Comparison of ENCODE assay signal across 7 mouse cellular contexts in genomic region chr7:139746803-139747202, GRCm38 (mm10).
DNase-seq lines count a peak whose midpoint lies in the region; ATAC-seq and TF ChIP-seq lines count a peak whose summit lies in the region.

No protein-coding gene starts in this region.

- H3K9ac ChIP-seq in kidney, embryonic 16.5 days (replicated peaks; ENCODE audit: low read length), result no peak overlapping the region
- H3K9ac ChIP-seq in stomach, postnatal 0 days (ENCODE audit: low read length), result no peak overlapping the region

- no peak for ATAC-seq in kidney, embryonic 16.5 days (ENCODE audit: low FRiP score, low TSS enrichment)
- ATAC-seq in stomach, postnatal 0 days (ENCODE audit: low FRiP score, low TSS enrichment), result no peak

- H3K4me1 ChIP-seq in kidney, embryonic 16.5 days (ENCODE audit: insufficient read depth, low read length), result no peaks in the 10 kb centered on the region
- peaks cover 8% of the 10 kb centered on the region for H3K4me1 ChIP-seq in E14TG2a.4 (replicated peaks; ENCODE audit: low read depth, low read length)
- H3K4me1 ChIP-seq in stomach, postnatal 0 days (replicated peaks; ENCODE audit: control insufficient read depth, insufficient read depth), result no peaks in the 10 kb centered on the region

- peak; percentile 29; the same call in 1 of the 2 replicates for TF ChIP-seq CTCF in E14TG2a.4 (conservative IDR thresholded peaks at IDR 0.05; ENCODE audit: low read length)
- TF ChIP-seq CTCF in stomach, postnatal 0 days (IDR thresholded peaks at IDR 0.05; ENCODE audit: low read depth), result peak; percentile 60

- TF ChIP-seq EP300 in stomach, postnatal 0 days (optimal IDR thresholded peaks at IDR 0.05), result no peak

- no peaks in the 10 kb centered on the region for H3K27me3 ChIP-seq in kidney, embryonic 16.5 days (ENCODE audit: insufficient read depth, low read length)
- no peaks in the 10 kb centered on the region for H3K27me3 ChIP-seq in E14TG2a.4 (ENCODE audit: insufficient read depth, low read length)
- no peaks in the 10 kb centered on the region for H3K27me3 ChIP-seq in stomach, postnatal 0 days (ENCODE audit: control insufficient read depth, insufficient read depth, low read length)

- H3K36me3 ChIP-seq in kidney, embryonic 16.5 days (ENCODE audit: insufficient read depth, low read length), result no peaks in the 10 kb centered on the region
- H3K36me3 ChIP-seq in E14TG2a.4 (ENCODE audit: insufficient read depth, low read length), result no peaks in the 10 kb centered on the region
- H3K36me3 ChIP-seq in stomach, postnatal 0 days (ENCODE audit: control insufficient read depth, insufficient read depth, low read length), result no peaks in the 10 kb centered on the region

- DNase-seq in kidney, adult 9 months, result peak; percentile 14
- peak; percentile 8 for DNase-seq in adipocyte (ENCODE audit: low spot score)
- DNase-seq in kidney, postnatal 10 days, result peak; percentile 71
- DNase-seq in stomach, postnatal 0 days (ENCODE audit: low spot score), result peak; percentile 25
- DNase-seq in ovary, postnatal 14 days (ENCODE audit: low spot score), result no peak

- 38% methylated on average over 1 of the region's 1 CpGs for WGBS in kidney, embryonic 16.5 days
- WGBS in stomach, postnatal 0 days, result 43% methylated on average over 1 of the region's 1 CpGs

- no peak overlapping the region for H3K4me2 ChIP-seq in kidney, embryonic 16.5 days (replicated peaks; ENCODE audit: low read depth, low read length)
- no peak overlapping the region for H3K4me2 ChIP-seq in stomach, postnatal 0 days (replicated peaks; ENCODE audit: low read depth)

- no peaks in the 10 kb centered on the region for H3K9me3 ChIP-seq in kidney, embryonic 16.5 days (ENCODE audit: low read length)
- H3K9me3 ChIP-seq in E14TG2a.4 (ENCODE audit: low read length), result peaks cover 22% of the 10 kb centered on the region
- H3K9me3 ChIP-seq in stomach, postnatal 0 days (ENCODE audit: control insufficient read depth, low read length), result no peaks in the 10 kb centered on the region

- H3K4me3 ChIP-seq in kidney, embryonic 16.5 days (ENCODE audit: low read length), result no peak overlapping the region
- no peak overlapping the region for H3K4me3 ChIP-seq in E14TG2a.4 (replicated peaks; ENCODE audit: low read length)
- no peak overlapping the region for H3K4me3 ChIP-seq in stomach, postnatal 0 days (ENCODE audit: low read depth, low read length)

- H3K27ac ChIP-seq in kidney, embryonic 16.5 days (ENCODE audit: low read length), result no peak overlapping the region
- H3K27ac ChIP-seq in stomach, postnatal 0 days (replicated peaks), result no peak overlapping the region
